Mouse (Mus musculus): ENCODE data around the gene Ceacam19. TPM values are rescaled to one million over a fixed set of nuclear protein-coding genes. Genes with fewer than 3 reads are reported as not detected.
A peak's percentile ranks its signal among the peaks of the same experiment; 100 is the strongest.

The Ceacam19 gene
- polyA plus RNA-seq, 1 experiment from 2014 or later: 0.14 TPM

GRCm38 (mm10) chr7:19889881-19890280 is 2.1 kb upstream of the Ceacam19 start:
- peak; percentile 76 for DNase-seq (ENCODE audit: low spot score)

GRCm38 (mm10) chr7:19880754-19881153 is 7.0 kb downstream of the Ceacam19 start:
- no peak for DNase-seq (ENCODE audit: low spot score)

- peak; percentile 16 for DNase-seq (ENCODE audit: low spot score)
These were observed 10.9 kb downstream of the Ceacam19 start for GRCm38 (mm10) chr7:19876781-19877425.

- peak; percentile 64 for DNase-seq (ENCODE audit: low spot score)
These were observed 11.7 kb downstream of the Ceacam19 start for GRCm38 (mm10) chr7:19875948-19876682.

- DNase-seq (ENCODE audit: low spot score): peak; percentile 71
These were observed 15.7 kb downstream of the Ceacam19 start for GRCm38 (mm10) chr7:19871943-19872601.

- DNase-seq (ENCODE audit: low spot score): peak; percentile 50
These were observed 16.6 kb downstream of the Ceacam19 start for GRCm38 (mm10) chr7:19871137-19871621.

GRCm38 (mm10) chr7:19867751-19868399 is 19.9 kb downstream of the Ceacam19 start:
- DNase-seq (ENCODE audit: low spot score): no peak

- no peak for DNase-seq (ENCODE audit: low spot score)
These were observed 21.3 kb downstream of the Ceacam19 start for GRCm38 (mm10) chr7:19866490-19866889.

- no peak for DNase-seq (ENCODE audit: low spot score)
These were observed 22.3 kb downstream of the Ceacam19 start for GRCm38 (mm10) chr7:19865246-19866036.

- no peak for DNase-seq (ENCODE audit: low spot score)
These were observed 23.5 kb downstream of the Ceacam19 start for GRCm38 (mm10) chr7:19864241-19864640.

GRCm38 (mm10) chr7:19861199-19861598 is 26.6 kb downstream of the Ceacam19 start, which contains the start of gene Ceacam16:
Gene Ceacam16 (minus strand): TSS chr7:19861299.
- no peak for DNase-seq (ENCODE audit: low spot score)

GRCm38 (mm10) chr7:19859740-19860139 is 28.0 kb downstream of the Ceacam19 start:
- peak; percentile 50 for DNase-seq (ENCODE audit: low spot score)

GRCm38 (mm10) chr7:19856283-19856682 is 31.5 kb downstream of the Ceacam19 start:
- no peak for DNase-seq (ENCODE audit: low spot score)

- DNase-seq (ENCODE audit: low spot score): no peak
These were observed 32.1 kb downstream of the Ceacam19 start for GRCm38 (mm10) chr7:19855663-19856062.

GRCm38 (mm10) chr7:19853526-19853925 is 34.2 kb downstream of the Ceacam19 start:
- DNase-seq (ENCODE audit: low spot score): no peak

- DNase-seq (ENCODE audit: low spot score): peak; percentile 65
These were observed 35.8 kb downstream of the Ceacam19 start, which contains the start of gene Gm19345 for GRCm38 (mm10) chr7:19851858-19852570. Gene Gm19345 (plus strand): TSS chr7:19852003.

- DNase-seq (ENCODE audit: low spot score): peak; percentile 91
These were observed 43.1 kb downstream of the Ceacam19 start for GRCm38 (mm10) chr7:19844521-19845171.

- peak; percentile 77 for DNase-seq (ENCODE audit: low spot score)
These were observed 44.2 kb downstream of the Ceacam19 start for GRCm38 (mm10) chr7:19843561-19843960.

- peak; percentile 27 for DNase-seq (ENCODE audit: low spot score)
These were observed 44.8 kb downstream of the Ceacam19 start for GRCm38 (mm10) chr7:19842885-19843504.
